Mouse (Mus musculus): ENCODE measurements around the gene Ino80d.

Ino80d gene

GRCm38 (mm10) chr1:62987561-62987960 lies 126.9 kb downstream of the Ino80d start:
- DNase-seq (ENCODE audit: low spot score) = no peak

GRCm38 (mm10) chr1:62986267-62986666 lies 128.2 kb downstream of the Ino80d start:
- no peak for DNase-seq (ENCODE audit: low spot score)

- no peak for DNase-seq (ENCODE audit: low spot score)
Measured at GRCm38 (mm10) chr1:62984566-62984965, 129.9 kb downstream of the Ino80d start.

GRCm38 (mm10) chr1:62976742-62977141 lies 137.7 kb downstream of the Ino80d start:
- no peak for DNase-seq (ENCODE audit: low spot score)

- DNase-seq (ENCODE audit: low spot score) = no peak
Measured at GRCm38 (mm10) chr1:62966885-62967284, 147.6 kb downstream of the Ino80d start.

- peak; percentile 26 for DNase-seq (ENCODE audit: low spot score)
Measured at GRCm38 (mm10) chr1:62964291-62964690, 150.2 kb downstream of the Ino80d start.

- DNase-seq (ENCODE audit: low spot score) = no peak
Measured at GRCm38 (mm10) chr1:62956942-62957645, 157.4 kb downstream of the Ino80d start.

GRCm38 (mm10) chr1:62956526-62956925 lies 157.9 kb downstream of the Ino80d start:
- DNase-seq (ENCODE audit: low spot score) = no peak

- no peak for DNase-seq (ENCODE audit: low spot score)
Measured at GRCm38 (mm10) chr1:62955340-62955739, 159.1 kb downstream of the Ino80d start.

GRCm38 (mm10) chr1:62953036-62953435 lies 161.4 kb downstream of the Ino80d start:
- no peak for DNase-seq (ENCODE audit: low spot score)

- no peak for DNase-seq (ENCODE audit: low spot score)
Measured at GRCm38 (mm10) chr1:62952319-62952718, 162.1 kb downstream of the Ino80d start.

- no peak for DNase-seq (ENCODE audit: low spot score)
Measured at GRCm38 (mm10) chr1:62951067-62951809, 163.2 kb downstream of the Ino80d start.

GRCm38 (mm10) chr1:62950526-62950925 lies 163.9 kb downstream of the Ino80d start:
- DNase-seq (ENCODE audit: low spot score) = no peak

GRCm38 (mm10) chr1:62947807-62948206 lies 166.7 kb downstream of the Ino80d start:
- DNase-seq (ENCODE audit: low spot score) = no peak

GRCm38 (mm10) chr1:62946987-62947386 lies 167.5 kb downstream of the Ino80d start:
- no peak for DNase-seq (ENCODE audit: low spot score)

GRCm38 (mm10) chr1:62934752-62935329 lies 179.6 kb downstream of the Ino80d start:
- DNase-seq (ENCODE audit: low spot score) = no peak

GRCm38 (mm10) chr1:62934100-62934513 lies 180.4 kb downstream of the Ino80d start:
- no peak for DNase-seq (ENCODE audit: low spot score)

GRCm38 (mm10) chr1:62933288-62934099 lies 181.0 kb downstream of the Ino80d start:
- no peak for DNase-seq (ENCODE audit: low spot score)

GRCm38 (mm10) chr1:62929477-62929876 lies 185.0 kb downstream of the Ino80d start:
- DNase-seq (ENCODE audit: low spot score) = peak; percentile 69

- no peak for DNase-seq (ENCODE audit: low spot score)
Measured at GRCm38 (mm10) chr1:62919219-62919618, 195.2 kb downstream of the Ino80d start.

- no peak for DNase-seq (ENCODE audit: low spot score)
Measured at GRCm38 (mm10) chr1:62916609-62917008, 197.9 kb downstream of the Ino80d start.

- no peak for DNase-seq (ENCODE audit: low spot score)
Measured at GRCm38 (mm10) chr1:62914495-62914894, 200.0 kb downstream of the Ino80d start.
